Mouse (Mus musculus) C2C12 (cell line): Measurements from ENCODE around the gene Igfn1.

ENCODE experiments used
- CEBPB ChIP-seq: IDR thresholded peaks from one replicate; pipeline ENCODE4 v1.6.1; 2011; ENCODE audit warnings: low read depth, mild to moderate bottlenecking, control low read depth, moderate library complexity
- CTCF ChIP-seq: IDR thresholded peaks from one replicate; pipeline ENCODE4 v1.5.1; 2011; ENCODE audit not compliant: control insufficient read depth, insufficient read depth, insufficient read length
- FOSL1 ChIP-seq: IDR thresholded peaks from one replicate; pipeline ENCODE4 v1.8.0; 2011; ENCODE audit warnings: mild to moderate bottlenecking, low read length; ENCODE audit not compliant: poor library complexity, insufficient read depth, severe bottlenecking
- MAX ChIP-seq: IDR thresholded peaks from one replicate; pipeline ENCODE4 v1.6.1; 2011; ENCODE audit warnings: mild to moderate bottlenecking, control low read depth
- MYOD1 ChIP-seq: IDR thresholded peaks from one replicate; pipeline ENCODE4 v1.6.1; 2011; ENCODE audit warnings: low read depth; ENCODE audit not compliant: control insufficient read depth, insufficient read length
- MYOG ChIP-seq: IDR thresholded peaks from one replicate; pipeline ENCODE4 v1.6.1; 2011; ENCODE audit not compliant: control insufficient read depth, insufficient read length; ENCODE audit errors: extremely low read depth
- USF1 ChIP-seq: IDR thresholded peaks from one replicate; pipeline ENCODE4 v1.6.1; 2011; ENCODE audit warnings: low read depth, mild to moderate bottlenecking, control low read depth, moderate library complexity

GRCm38 (mm10) chr1:136038746-136039538 lies 32.8 kb upstream of the Igfn1 start:
- TF ChIP-seq CTCF: no peak
- no peak for TF ChIP-seq MAX
- TF ChIP-seq USF1: no peak
- TF ChIP-seq MYOD1: no peak
- TF ChIP-seq CEBPB: no peak
- TF ChIP-seq FOSL1: no peak
- no peak for TF ChIP-seq MYOG
